Mouse (Mus musculus) inflammation-experienced regulatory T-cells, adult 6 months (primary cell): ENCODE measurements around the gene 2700081O15Rik. TPM values are rescaled to one million over a fixed set of nuclear protein-coding genes. Genes with fewer than 3 reads are reported as not detected.
A peak's percentile ranks its signal among the peaks of the same experiment; 100 is the strongest.

ENCODE experiments used
- ATAC-seq: one replicate; pipeline ENCODE4 v1.8.0; 2017
- polyA plus RNA-seq, 3 experiments: library from polyadenylated mRNA; unstranded; fragments of 100-300 nt; shearing (Covaris generic); gene quantifications; one replicate each; pipeline ENCODE4 v1.2.1; 2017

2700081O15Rik gene
- polyA plus RNA-seq, 3 experiments from 2014 or later: 0.10 to 0.23 (median 0.15) TPM

- ATAC-seq: no peak
Observed at GRCm38 (mm10) chr19:7420841-7421601, 3.6 kb downstream of the 2700081O15Rik start.

DNA sequence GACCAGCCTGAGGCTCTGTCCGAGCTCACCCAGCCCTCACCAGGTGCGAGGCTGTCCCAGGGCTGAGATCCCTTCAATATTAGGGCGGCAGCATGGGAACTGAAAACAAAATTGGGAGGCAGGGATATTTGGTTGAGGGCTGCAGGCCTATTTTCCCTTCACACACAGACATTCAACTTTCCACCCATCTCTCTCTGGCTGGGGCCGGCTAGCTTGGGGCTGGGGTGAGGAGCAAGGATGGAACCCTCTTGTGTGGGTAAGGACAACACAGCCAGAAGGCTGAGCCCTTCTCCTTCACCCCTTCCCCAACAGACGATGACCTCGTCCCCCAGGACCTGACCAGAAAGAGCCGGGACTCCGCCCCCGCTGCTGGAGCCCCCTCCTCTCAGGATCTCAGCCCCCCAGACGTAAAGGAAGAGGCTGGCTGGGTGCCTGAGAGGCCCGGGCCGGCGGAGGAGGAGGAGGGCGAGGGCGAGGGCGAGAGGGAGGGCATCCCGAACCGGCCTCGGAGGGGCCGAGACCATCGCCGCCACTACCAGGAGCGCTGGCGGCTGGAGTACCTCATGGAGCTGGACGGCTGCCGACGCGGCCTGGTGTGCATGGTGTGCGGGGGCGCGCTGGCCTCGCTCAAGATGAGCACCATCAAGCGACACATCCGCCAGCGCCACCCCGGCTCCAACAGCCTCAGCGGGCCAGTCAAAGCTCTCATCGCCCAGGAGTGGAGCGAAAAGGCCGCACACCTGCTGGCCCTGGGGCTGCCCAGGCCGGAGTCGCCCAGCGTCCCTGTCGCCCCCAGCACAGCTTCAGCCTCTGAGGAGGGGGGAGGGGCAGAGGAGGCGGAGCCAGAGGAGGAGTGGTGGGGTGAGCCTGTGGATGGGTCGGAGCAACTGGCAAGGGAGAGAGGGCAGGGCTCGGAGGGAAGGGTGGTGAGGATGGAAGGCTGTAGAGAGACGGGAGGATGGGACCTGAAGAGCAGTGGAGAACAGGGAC is 4.5 kb downstream of the 2700081O15Rik start:
- no peak for ATAC-seq

- ATAC-seq: no peak
Observed at GRCm38 (mm10) chr19:7422656-7423027, 5.2 kb downstream of the 2700081O15Rik start.

GRCm38 (mm10) chr19:7423028-7423655 is 5.7 kb downstream of the 2700081O15Rik start:
- ATAC-seq: no peak

DNA sequence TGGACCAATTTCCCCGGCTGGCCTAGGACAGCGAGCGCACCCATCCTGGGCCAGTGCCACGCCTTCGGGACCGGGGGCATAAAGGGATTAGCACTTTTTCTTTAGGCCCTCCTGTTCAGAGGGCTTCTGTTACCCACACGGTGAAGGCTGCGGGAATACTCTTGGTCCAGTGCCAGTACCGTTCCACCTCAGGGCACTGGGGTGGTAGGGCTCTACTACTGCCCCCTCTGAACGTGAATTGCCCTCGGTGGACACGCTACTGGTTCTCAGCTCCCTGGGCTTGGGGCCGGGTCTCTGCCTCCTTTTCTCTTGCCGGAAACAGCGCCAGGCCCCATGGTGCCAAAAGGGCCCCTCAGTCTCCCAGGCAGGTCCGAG is 6.2 kb downstream of the 2700081O15Rik start:
- ATAC-seq: no peak

DNA sequence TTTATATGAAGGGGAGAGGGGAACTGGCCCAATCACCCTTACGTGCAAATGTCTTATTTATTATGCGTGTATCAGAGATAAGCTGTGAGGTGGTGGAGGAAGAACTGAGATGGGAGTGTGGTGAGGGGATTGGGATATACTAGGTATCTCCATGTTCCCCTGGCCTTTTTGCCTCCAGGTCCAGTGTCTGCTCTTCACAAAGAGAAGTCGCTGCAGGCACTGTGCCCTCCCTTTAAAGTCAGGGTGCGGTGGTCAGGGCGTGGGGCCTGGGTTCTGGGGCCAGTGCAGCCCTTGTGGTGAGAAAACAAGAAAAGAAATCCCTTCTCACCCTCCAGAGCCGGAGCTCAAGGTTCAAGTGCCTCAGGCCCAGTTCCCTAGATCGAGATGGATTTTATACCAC is 6.7 kb downstream of the 2700081O15Rik start:
- no peak for ATAC-seq

- ATAC-seq: no peak
Observed at GRCm38 (mm10) chr19:7424590-7425397, 7.4 kb downstream of the 2700081O15Rik start.

- no peak for ATAC-seq
Observed at GRCm38 (mm10) chr19:7425398-7425775, 8.0 kb downstream of the 2700081O15Rik start.

GRCm38 (mm10) chr19:7434887-7435286 is 17.5 kb downstream of the 2700081O15Rik start:
- ATAC-seq: no peak

DNA sequence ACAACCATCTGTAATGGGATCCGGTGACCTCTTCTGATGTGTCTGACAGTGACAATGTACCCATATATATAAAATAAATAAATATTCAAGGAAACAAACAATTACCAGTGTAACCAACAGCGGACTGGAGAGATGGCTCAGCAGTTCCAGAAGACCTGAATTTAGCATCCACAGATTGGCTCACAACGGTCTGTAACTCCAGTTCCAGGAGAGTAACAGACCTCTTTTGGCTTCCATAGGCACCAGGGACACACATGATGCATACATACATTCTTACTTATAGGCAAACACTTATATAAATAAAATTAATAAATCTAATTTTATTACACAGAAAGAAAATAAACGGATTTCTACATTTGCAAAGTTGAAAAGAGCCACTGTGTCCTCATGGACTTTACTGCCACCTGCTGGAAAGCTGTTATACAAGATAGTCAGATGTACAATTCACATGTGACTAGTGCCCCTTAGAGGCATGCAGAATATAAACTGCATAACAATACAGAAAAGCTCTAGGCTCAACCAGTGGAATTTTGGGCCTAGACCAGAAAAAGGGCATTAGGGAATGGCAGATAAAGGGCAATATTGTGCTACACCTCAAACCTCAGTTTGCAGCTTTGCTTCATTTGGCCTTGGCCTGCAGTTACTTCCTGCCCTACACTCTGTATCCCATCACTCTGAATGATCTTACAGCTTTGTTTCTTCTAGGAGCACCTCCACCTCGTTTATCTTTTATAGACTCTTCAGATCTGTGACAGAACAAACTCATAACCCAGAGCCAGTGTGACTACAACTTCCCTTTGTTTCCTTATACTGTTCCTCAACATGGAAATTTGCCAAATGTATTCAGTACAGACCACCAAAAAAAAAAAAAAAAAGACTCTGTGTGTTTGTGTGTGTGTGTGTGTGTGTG is 18.9 kb downstream of the 2700081O15Rik start:
- no peak for ATAC-seq

GRCm38 (mm10) chr19:7438295-7438694 is 20.9 kb downstream of the 2700081O15Rik start:
- ATAC-seq: no peak

GRCm38 (mm10) chr19:7441493-7441892 is 24.1 kb downstream of the 2700081O15Rik start:
- ATAC-seq: no peak

- ATAC-seq: no peak
Observed at GRCm38 (mm10) chr19:7445105-7445504, 27.7 kb downstream of the 2700081O15Rik start.

GRCm38 (mm10) chr19:7445596-7445995 is 28.2 kb downstream of the 2700081O15Rik start:
- ATAC-seq: no peak

DNA sequence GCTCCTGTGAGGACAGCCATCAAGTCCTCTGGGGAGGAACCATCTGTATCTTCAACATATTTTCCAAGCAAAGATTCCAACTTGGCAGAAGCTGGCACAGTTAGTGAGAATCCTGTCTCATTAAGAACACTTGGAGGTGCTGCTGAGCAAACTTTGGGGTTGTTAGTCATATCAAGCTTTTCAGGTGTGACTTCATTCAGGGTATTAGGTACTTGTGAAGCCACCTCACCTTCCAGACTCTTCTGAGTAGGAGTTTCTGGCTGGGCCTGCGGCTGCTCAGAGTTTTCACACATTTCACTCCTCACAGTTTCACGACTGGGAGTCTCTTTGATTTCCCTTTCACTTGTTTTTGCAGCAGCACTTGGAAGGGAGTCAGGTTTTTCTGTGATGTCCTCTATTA is 39.4 kb downstream of the 2700081O15Rik start:
- peak; percentile 75 for ATAC-seq

GRCm38 (mm10) chr19:7458901-7459300 is 41.5 kb downstream of the 2700081O15Rik start:
- ATAC-seq: no peak

DNA sequence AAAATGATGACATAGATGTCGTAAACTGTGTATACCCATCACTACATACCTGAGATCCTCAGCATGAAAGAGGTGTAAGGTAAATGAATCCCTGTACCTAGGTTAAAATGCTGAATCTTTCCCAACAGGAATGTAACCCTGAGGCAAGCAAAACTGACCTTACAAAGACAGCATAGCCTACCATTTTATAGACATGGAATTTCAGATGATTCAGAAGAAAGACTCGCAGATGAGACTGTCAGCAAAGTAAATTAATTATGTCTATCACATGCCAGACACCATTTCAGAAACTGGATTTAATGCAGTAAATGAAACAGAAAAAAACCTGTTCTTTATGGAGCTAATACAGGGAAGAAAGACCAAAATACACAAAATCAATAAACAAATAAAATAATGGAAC is 41.9 kb downstream of the 2700081O15Rik start:
- no peak for ATAC-seq

GRCm38 (mm10) chr19:7467915-7468314 is 50.5 kb downstream of the 2700081O15Rik start:
- no peak for ATAC-seq

DNA sequence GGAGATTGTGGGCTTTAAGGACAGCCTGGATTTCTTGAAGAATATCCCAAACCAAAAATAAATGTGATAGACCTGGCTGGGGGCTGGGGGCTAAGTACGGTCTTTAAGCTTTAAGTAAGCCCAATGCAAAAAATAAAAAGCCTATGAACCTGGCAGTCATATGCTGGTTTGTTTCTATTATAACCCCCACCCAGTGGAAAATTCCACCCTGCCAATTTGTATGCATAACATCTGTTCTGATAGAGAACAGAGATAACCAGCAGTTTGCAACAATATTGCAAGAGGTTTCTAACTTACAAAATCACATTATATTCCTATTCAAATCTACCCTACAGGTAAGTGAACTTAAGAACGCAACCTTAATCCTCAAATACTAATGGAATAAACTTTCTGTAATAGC is 53.2 kb downstream of the 2700081O15Rik start:
- ATAC-seq: no peak
